Mouse (Mus musculus) bone marrow macrophage, adult 2 months (primary cell): ENCODE measurements at regions not wholly inside any gene's neighbourhood (a gene's known extent, or its start where the extent isn't known, plus 50 kb on each side); places are given as distances from the start of the nearest gene placed in this dataset.

Experiments
- CTCF ChIP-seq: IDR thresholded peaks from 2 replicates; pipeline ENCODE4 v1.5.1; 2012; ENCODE audit warnings: low read depth, mild to moderate bottlenecking, low read length, moderate library complexity
- POLR2A ChIP-seq: IDR thresholded peaks from 2 replicates; pipeline ENCODE4 v1.6.1; 2012; ENCODE audit warnings: mild to moderate bottlenecking, low read depth, low read length, borderline replicate concordance

DNA sequence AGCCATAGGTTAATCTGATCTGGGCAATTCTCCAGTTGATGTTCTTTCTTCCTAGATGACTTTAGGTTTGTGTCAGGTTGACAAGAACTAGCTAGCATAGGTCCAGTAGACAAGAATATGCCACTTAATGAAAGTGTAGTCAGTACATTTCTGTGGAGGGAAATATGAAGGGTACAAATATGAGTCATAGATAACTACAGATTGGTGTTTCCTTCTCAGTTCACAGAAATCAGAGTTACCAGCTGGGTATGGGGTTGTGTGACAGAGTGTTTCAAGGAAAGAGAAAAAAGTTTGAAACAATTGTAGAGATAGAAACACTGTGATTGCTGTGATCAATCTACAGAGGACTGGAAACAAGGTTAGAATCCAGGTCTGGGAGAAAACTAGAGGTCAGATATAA lies 337.0 kb upstream of the Rnaseh2b start:
- TF ChIP-seq CTCF (no peak), POLR2A (no peak)
